14 mouse cellular contexts compared by ENCODE assay signal in genomic region chr2:75318190-75318589, GRCm38 (mm10).
DNase-seq lines count a peak whose midpoint lies in the region; ATAC-seq and TF ChIP-seq lines count a peak whose summit lies in the region.
"Had no signal": no experiment of that assay in that cellular context is flagged by ENCODE, and none has a peak within 500 bp of the region (broad histone marks: within the 10 kb centered on the region; RNA-seq: fewer than 3 reads in every experiment).

No protein-coding gene starts in this region.

- no peak overlapping the region for H3K4me2 ChIP-seq in heart, postnatal 0 days (ENCODE audit: low read depth, low read length)
- H3K4me2 ChIP-seq in midbrain, embryonic 11.5 days: no peak overlapping the region
- H3K4me2 ChIP-seq in midbrain, embryonic 13.5 days (replicated peaks): no peak overlapping the region
- H3K4me2 ChIP-seq: hindbrain, embryonic 13.5 days; lung, embryonic 15.5 days had no signal

- no peaks in the 10 kb centered on the region for H3K9me3 ChIP-seq in heart, postnatal 0 days (replicated peaks; ENCODE audit: control insufficient read depth, low read length)
- no peaks in the 10 kb centered on the region for H3K9me3 ChIP-seq in midbrain, embryonic 11.5 days (ENCODE audit: control insufficient read depth, low read length)
- no peaks in the 10 kb centered on the region for H3K9me3 ChIP-seq in midbrain, embryonic 13.5 days
- H3K9me3 ChIP-seq: hindbrain, embryonic 13.5 days; lung, embryonic 15.5 days had no signal

- ATAC-seq in heart, postnatal 0 days (ENCODE audit: insufficient read depth, low read depth): no peak
- no peak for ATAC-seq in midbrain, embryonic 11.5 days (ENCODE audit: low FRiP score)
- no peak for ATAC-seq in midbrain, embryonic 13.5 days
- ATAC-seq in Patski: no peak
- ATAC-seq: midbrain, embryonic 16.5 days had no signal

- CTCF ChIA-PET in Patski (lab: Charles Lee): interaction anchor here (0.9 kb wide), 1 partner anchor 23 kb away, joined by 3 read pairs; no protein-coding TSS in a partner anchor

- H3K36me3 ChIP-seq in heart, postnatal 0 days (replicated peaks; ENCODE audit: control insufficient read depth, insufficient read depth, low read length): no peaks in the 10 kb centered on the region
- H3K36me3 ChIP-seq in midbrain, embryonic 11.5 days (ENCODE audit: control insufficient read depth, insufficient read depth, low read length): no peaks in the 10 kb centered on the region
- H3K36me3 ChIP-seq in midbrain, embryonic 13.5 days: no peaks in the 10 kb centered on the region
- H3K36me3 ChIP-seq: hindbrain, embryonic 13.5 days; lung, embryonic 15.5 days had no signal

- H3K9ac ChIP-seq in heart, postnatal 0 days (replicated peaks; ENCODE audit: low read depth, low read length): no peak overlapping the region
- H3K9ac ChIP-seq in midbrain, embryonic 11.5 days (ENCODE audit: low read length): no peak overlapping the region
- H3K9ac ChIP-seq in midbrain, embryonic 13.5 days (replicated peaks): no peak overlapping the region
- H3K9ac ChIP-seq: hindbrain, embryonic 13.5 days; lung, embryonic 15.5 days had no signal

- POLR2A ChIA-PET in Patski (lab: Charles Lee): no interaction called here

- no peak for TF ChIP-seq EP300 in heart, postnatal 0 days (IDR thresholded peaks at IDR 0.05; ENCODE audit: low read depth)

- H3K4me3 ChIP-seq in heart, postnatal 0 days (ENCODE audit: low read depth, low read length): no peak overlapping the region
- H3K4me3 ChIP-seq in midbrain, embryonic 11.5 days (ENCODE audit: low read depth, low read length): no peak overlapping the region
- H3K4me3 ChIP-seq in midbrain, embryonic 13.5 days (replicated peaks): no peak overlapping the region
- H3K4me3 ChIP-seq: hindbrain, embryonic 13.5 days; lung, embryonic 15.5 days had no signal

- DNase-seq in heart, postnatal 0 days (ENCODE audit: low spot score): no peak
- DNase-seq in heart, postnatal 25 days (ENCODE audit: low spot score): no peak
- peak; percentile 85 for DNase-seq in midbrain, embryonic 11.5 days (ENCODE audit: low spot score, missing footprints)
- DNase-seq in Patski (ENCODE audit: low read depth, low spot score): no peak
- peak; percentile 37 for DNase-seq in retina, embryonic 14.5 days (ENCODE audit: low spot score)
- DNase-seq in thymus, postnatal 36 days: no peak
- DNase-seq in kidney, adult 8-10 months: no peak
- DNase-seq: adrenal gland, postnatal 36 days; cerebellum, adult 9-10 months; thymus, postnatal 25 days had no signal

- H3K4me1 ChIP-seq in heart, postnatal 0 days (ENCODE audit: control insufficient read depth, insufficient read depth): no peaks in the 10 kb centered on the region
- H3K4me1 ChIP-seq in midbrain, embryonic 11.5 days (ENCODE audit: control insufficient read depth, insufficient read depth, low read length): no peaks in the 10 kb centered on the region
- H3K4me1 ChIP-seq in midbrain, embryonic 13.5 days (replicated peaks): peaks cover 9% of the 10 kb centered on the region
- H3K4me1 ChIP-seq: lung, embryonic 15.5 days had no signal

- in situ Hi-C loops in Patski (cut with MboI; ENCODE audit: low pct_unique_long_range_greater_than_20kb): loop anchor here (5.0 kb wide), 1 partner anchor 616 kb away; the partner anchor contains the start of gene Hoxd8

- intact Hi-C loops in heart, postnatal 25 days (cut with DNase I): loop anchor here (10.0 kb wide), 1 partner anchor 263 kb away; no protein-coding TSS in a partner anchor

- peak; percentile 28; the same call in 1 of the 2 replicates for TF ChIP-seq CTCF in heart, postnatal 0 days (IDR thresholded peaks at IDR 0.05; ENCODE audit: low read depth)
- peak; percentile 50 for TF ChIP-seq CTCF in Patski (IDR thresholded peaks at IDR 0.05)

- no peak overlapping the region for H3K27ac ChIP-seq in heart, postnatal 0 days (ENCODE audit: low read depth)
- no peak overlapping the region for H3K27ac ChIP-seq in midbrain, embryonic 11.5 days (ENCODE audit: low read depth, low read length)
- H3K27ac ChIP-seq in midbrain, embryonic 13.5 days: no peak overlapping the region
- H3K27ac ChIP-seq: hindbrain, embryonic 13.5 days; lung, embryonic 15.5 days had no signal

- 44% methylated on average over 5 of the region's 5 CpGs for WGBS in heart, postnatal 0 days
- 54% methylated on average over 5 of the region's 5 CpGs for WGBS in midbrain, embryonic 11.5 days
- WGBS in midbrain, embryonic 13.5 days: 48% methylated on average over 5 of the region's 5 CpGs

- peaks cover 11% of the 10 kb centered on the region for H3K27me3 ChIP-seq in heart, postnatal 0 days (ENCODE audit: control insufficient read depth, insufficient read depth, low read length)
- H3K27me3 ChIP-seq in midbrain, embryonic 11.5 days (ENCODE audit: control insufficient read depth, insufficient read depth, low read length): no peaks in the 10 kb centered on the region; the same call in 1 of the 2 replicates
- H3K27me3 ChIP-seq in midbrain, embryonic 13.5 days: peaks cover 4% of the 10 kb centered on the region; the same call in 1 of the 2 replicates
- H3K27me3 ChIP-seq in Patski: peaks cover 6% of the 10 kb centered on the region
- H3K27me3 ChIP-seq: hindbrain, embryonic 13.5 days had no signal

Comparison
In these comparisons a context has a peak if more than half of its experiments do, and no peak if none do; other contexts are left out.
1. DNase-seq: peak in midbrain, embryonic 11.5 days (single experiment) and retina, embryonic 14.5 days (single experiment); none in heart, postnatal 0 days (single experiment), heart, postnatal 25 days (single experiment), Patski (single experiment), thymus, postnatal 36 days (0 of 2) and kidney, adult 8-10 months (0 of 2).